Mouse (Mus musculus) kidney, embryonic 16.5 days (tissue): ENCODE results near the gene Fam199x. TPM values are rescaled to one million over a fixed set of nuclear protein-coding genes. Genes with fewer than 3 reads are reported as not detected.

ENCODE experiments used
- ATAC-seq: fragments of 200-750 bp; cut with Nextera tagmentation; 2 replicates; pipeline ENCODE4 v1.8.0; 2017; ENCODE audit warnings: moderate TSS enrichment; ENCODE audit not compliant: low FRiP score, low TSS enrichment
- H3K27ac ChIP-seq: fragments of 300-500 bp; sonication (generic); 2 replicates; pipeline ENCODE4 v1.5.1; 2014; ENCODE audit warnings: low read length
- H3K27me3 ChIP-seq: fragments of 300-500 bp; sonication (generic); 2 replicates; pipeline ENCODE4 v1.6.1; 2014; ENCODE audit warnings: low read length, control low read depth, mixed read lengths; ENCODE audit not compliant: insufficient read depth
- H3K36me3 ChIP-seq: fragments of 300-500 bp; sonication (generic); 2 replicates; pipeline ENCODE4 v1.6.1; 2014; ENCODE audit warnings: low read length, control low read depth, mixed read lengths; ENCODE audit not compliant: insufficient read depth
- H3K4me1 ChIP-seq: fragments of 300-500 bp; sonication (generic); 2 replicates; pipeline ENCODE4 v1.6.1; 2014; ENCODE audit warnings: low read length, control low read depth, mixed read lengths; ENCODE audit not compliant: insufficient read depth
- H3K4me2 ChIP-seq: fragments of 300-500 bp; sonication (generic); replicated peaks from 2 replicates; pipeline ENCODE4 v1.6.1; 2014; ENCODE audit warnings: low read depth, low read length
- H3K4me3 ChIP-seq: fragments of 300-500 bp; sonication (generic); 2 replicates; pipeline ENCODE4 v1.5.1; 2014; ENCODE audit warnings: mild to moderate bottlenecking, low read length
- H3K9ac ChIP-seq: fragments of 300-500 bp; sonication (generic); replicated peaks from 2 replicates; pipeline ENCODE4 v1.6.1; 2014; ENCODE audit warnings: low read length
- H3K9me3 ChIP-seq: fragments of 300-500 bp; sonication (generic); 2 replicates; pipeline ENCODE4 v1.6.1; 2016; ENCODE audit warnings: low read length, control low read depth
- WGBS: fragments of 180-500 bp; shearing (Covaris S2); extraction: QIAGEN DNeasy Blood & Tissue Kit; methylation state at CpG from one replicate; pipeline ENCODE4 v1.1.7; 2014; 5-methylcytosine and 5-hydroxymethylcytosine counted together
- polyA plus RNA-seq: library from polyadenylated mRNA; unstranded; fragments of >200 nt; fragmentation: Nextera tagmentation; extraction: Ambion mirVana; gene quantifications from 2 replicates; pipeline ENCODE4 v1.2.1, GENCODE M21; 2015

Fam199x gene
- polyA plus RNA-seq: 11.0 and 12.8 TPM in 2 replicates

- peak within 1 kb of the TSS; percentile 82 for H3K27ac ChIP-seq
- WGBS: 17% methylated on average over 55 of the region's 62 CpGs
- no peaks in the 10 kb centered on the region for H3K36me3 ChIP-seq
- 0 out of 2 replicates have a peak, but pooled peaks cover 4% of the 10 kb centered on the region for H3K4me1 ChIP-seq
- H3K9ac ChIP-seq: peak within 1 kb of the TSS; percentile 74
- H3K4me2 ChIP-seq: peak within 1 kb of the TSS; percentile 58
- H3K4me3 ChIP-seq: peak within 1 kb of the TSS; percentile 67
- no peaks in the 10 kb centered on the region for H3K9me3 ChIP-seq
- peak; percentile 98 for ATAC-seq
- peaks cover 10% of the 10 kb centered on the region; the same call in 1 of the 2 replicates for H3K27me3 ChIP-seq
These were observed at the start of gene Fam199x for GRCm38 (mm10) chrX:137049425-137050225. TSS of gene Fam199x (plus strand) at chrX:137049594.

GRCm38 (mm10) chrX:137015099-137015709 is 34.2 kb upstream of the Fam199x start:
- Histone ChIP-seq H3K4me1 (no peaks in the 10 kb centered on the region), H3K4me3 (no peak overlapping the region), H3K4me2 (no peak overlapping the region), H3K9me3 (no peaks in the 10 kb centered on the region), H3K9ac (no peak overlapping the region), H3K27me3 (no peaks in the 10 kb centered on the region; the same call in 1 of the 2 replicates), H3K27ac (no peak overlapping the region), H3K36me3 (no peaks in the 10 kb centered on the region)
- ATAC-seq: no peak
- WGBS: 55% methylated on average over 6 of the region's 6 CpGs

GRCm38 (mm10) chrX:137017668-137018067 is 31.7 kb upstream of the Fam199x start:
- Histone ChIP-seq H3K4me1 (no peaks in the 10 kb centered on the region), H3K4me3 (no peak overlapping the region), H3K36me3 (no peaks in the 10 kb centered on the region), H3K9me3 (no peaks in the 10 kb centered on the region), H3K27me3 (no peaks in the 10 kb centered on the region), H3K4me2 (no peak overlapping the region), H3K9ac (no peak overlapping the region), H3K27ac (no peak overlapping the region)
- ATAC-seq: no peak
- 70% methylated on average over 1 of the region's 1 CpGs for WGBS

GRCm38 (mm10) chrX:137019310-137019709 is 30.1 kb upstream of the Fam199x start:
- Histone ChIP-seq H3K27ac (no peak overlapping the region), H3K27me3 (no peaks in the 10 kb centered on the region), H3K9me3 (no peaks in the 10 kb centered on the region), H3K36me3 (no peaks in the 10 kb centered on the region), H3K9ac (no peak overlapping the region), H3K4me3 (no peak overlapping the region), H3K4me2 (no peak overlapping the region), H3K4me1 (no peaks in the 10 kb centered on the region)
- 15% methylated on average over 1 of the region's 1 CpGs for WGBS
- ATAC-seq: no peak

- peak; percentile 31; the same call in 1 of the 2 replicates for ATAC-seq
- no peak overlapping the region for H3K27ac ChIP-seq
- no peaks in the 10 kb centered on the region for H3K4me1 ChIP-seq
- peaks cover 3% of the 10 kb centered on the region; the same call in 1 of the 2 replicates for H3K27me3 ChIP-seq
- H3K4me3 ChIP-seq: no peak overlapping the region
- H3K36me3 ChIP-seq: no peaks in the 10 kb centered on the region
- no peaks in the 10 kb centered on the region for H3K9me3 ChIP-seq
- WGBS: 92% methylated on average over 8 of the region's 8 CpGs
- H3K9ac ChIP-seq: no peak overlapping the region
- H3K4me2 ChIP-seq: no peak overlapping the region
These were observed 18.5 kb upstream of the Fam199x start for GRCm38 (mm10) chrX:137030916-137031315.

- no peak overlapping the region for H3K27ac ChIP-seq
- 92% methylated on average over 5 of the region's 5 CpGs for WGBS
- no peak overlapping the region for H3K4me3 ChIP-seq
- peaks cover 1% of the 10 kb centered on the region; the same call in 1 of the 2 replicates for H3K4me1 ChIP-seq
- no peak overlapping the region for H3K9ac ChIP-seq
- H3K27me3 ChIP-seq: peaks cover 3% of the 10 kb centered on the region; the same call in 1 of the 2 replicates
- no peak for ATAC-seq
- no peaks in the 10 kb centered on the region for H3K9me3 ChIP-seq
- no peaks in the 10 kb centered on the region for H3K36me3 ChIP-seq
- no peak overlapping the region for H3K4me2 ChIP-seq
These were observed 17.7 kb upstream of the Fam199x start for GRCm38 (mm10) chrX:137031726-137032125.

- no peak for ATAC-seq
- no peak overlapping the region for H3K4me2 ChIP-seq
- peaks cover 5% of the 10 kb centered on the region; the same call in 1 of the 2 replicates for H3K4me1 ChIP-seq
- H3K36me3 ChIP-seq: no peaks in the 10 kb centered on the region
- no peak overlapping the region for H3K9ac ChIP-seq
- 70% methylated on average over 4 of the region's 4 CpGs for WGBS
- H3K27me3 ChIP-seq: peaks cover 3% of the 10 kb centered on the region; the same call in 1 of the 2 replicates
- H3K27ac ChIP-seq: no peak overlapping the region
- H3K4me3 ChIP-seq: no peak overlapping the region
- H3K9me3 ChIP-seq: no peaks in the 10 kb centered on the region
These were observed 15.1 kb upstream of the Fam199x start for GRCm38 (mm10) chrX:137034322-137034721.

GRCm38 (mm10) chrX:137037470-137037999 is 11.9 kb upstream of the Fam199x start:
- peak overlapping the region; percentile 59 for H3K4me2 ChIP-seq
- H3K4me1 ChIP-seq: peaks cover 5% of the 10 kb centered on the region; the same call in 1 of the 2 replicates
- 23% methylated on average over 12 of the region's 12 CpGs for WGBS
- H3K4me3 ChIP-seq: peak overlapping the region; percentile 60
- no peaks in the 10 kb centered on the region; the same call in 1 of the 2 replicates for H3K27me3 ChIP-seq
- ATAC-seq: no peak
- peak overlapping the region; percentile 81 for H3K27ac ChIP-seq
- H3K36me3 ChIP-seq: no peaks in the 10 kb centered on the region
- peak overlapping the region; percentile 73 for H3K9ac ChIP-seq
- H3K9me3 ChIP-seq: no peaks in the 10 kb centered on the region

- peaks cover 5% of the 10 kb centered on the region; the same call in 1 of the 2 replicates for H3K4me1 ChIP-seq
- peak within 1 kb of the TSS; percentile 81 for H3K27ac ChIP-seq
- no peaks in the 10 kb centered on the region for H3K9me3 ChIP-seq
- no peaks in the 10 kb centered on the region; the same call in 1 of the 2 replicates for H3K27me3 ChIP-seq
- H3K4me3 ChIP-seq: peak within 1 kb of the TSS; percentile 60
- 27% methylated on average over 31 of the region's 31 CpGs for WGBS
- peak within 1 kb of the TSS; percentile 73 for H3K9ac ChIP-seq
- H3K4me2 ChIP-seq: peak within 1 kb of the TSS; percentile 59
- no peaks in the 10 kb centered on the region for H3K36me3 ChIP-seq
- peak; percentile 97 for ATAC-seq
These were observed 11.4 kb upstream of the Fam199x start, which contains the start of gene Slc25a53 for GRCm38 (mm10) chrX:137038000-137038483. TSS of gene Slc25a53 (minus strand) at chrX:137038302.
